Mouse (Mus musculus) left cerebral cortex, adult 18-20 months (tissue): ENCODE measurements at regions not wholly inside any gene's neighbourhood (a gene's known extent, or its start where the extent isn't known, plus 50 kb on each side); places are given as distances from the start of the nearest gene placed in this dataset.
"Not testable (repeated sequence)": the region's sequence is repeated elsewhere in the genome, so short reads cannot be mapped to it uniquely, and the experiment has no call there.

Source experiments
- DNase-seq, 2 experiments: peaks; one replicate each; pipeline ENCODE4 v3.0.0; 2021 to 2022; ENCODE audit warnings: low spot score in 2 of 2, mixed read lengths in 1 of 2

GRCm38 (mm10) chr3:98968811-98969210 is 75.8 kb upstream of the Hao2 start:
- no peak for DNase-seq

DNA sequence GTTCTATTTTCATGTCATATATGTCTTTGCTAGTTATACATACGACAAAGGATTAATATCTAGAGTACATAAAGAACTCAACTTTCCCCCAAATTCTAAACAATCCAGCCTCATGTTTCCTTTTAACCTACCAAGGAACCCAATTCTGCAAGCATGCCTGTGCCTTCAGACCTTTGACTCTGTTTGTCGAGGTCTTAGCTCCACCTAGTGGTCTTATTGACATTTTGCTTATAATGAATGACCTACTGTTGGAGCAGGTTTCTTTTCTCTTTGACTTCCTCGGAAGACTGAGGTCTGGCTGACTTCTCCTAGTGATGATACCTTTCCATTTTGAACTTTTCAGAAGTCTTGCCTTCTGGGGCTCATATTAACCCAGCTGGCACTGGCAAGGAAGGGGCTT is 82.7 kb upstream of the Hao2 start:
- DNase-seq: peak in 1 of 2 experiments; percentile 3

- no peak for DNase-seq
These were observed 89.7 kb upstream of the Hao2 start for GRCm38 (mm10) chr3:98982787-98983186.

DNA sequence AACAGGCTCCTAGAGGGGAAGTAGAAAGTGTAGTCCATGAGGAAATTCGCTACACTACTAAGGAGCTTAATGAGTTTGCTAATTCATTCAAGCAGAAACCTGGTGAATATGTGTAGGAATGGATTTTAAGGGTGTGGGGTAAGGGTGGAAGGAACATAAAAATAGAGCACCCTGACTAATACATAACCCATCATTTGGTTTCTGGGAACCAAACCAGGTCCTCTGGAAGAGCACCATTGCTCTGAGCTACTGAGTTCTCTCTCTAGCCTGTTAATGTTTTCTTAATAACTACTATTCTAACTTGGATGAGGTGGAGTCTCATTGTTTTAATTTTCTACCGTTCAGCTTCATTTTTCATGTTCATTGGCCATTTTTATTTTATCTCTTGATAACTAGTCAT is 94.2 kb upstream of the Hao2 start:
- not testable (repeated sequence) for DNase-seq

DNA sequence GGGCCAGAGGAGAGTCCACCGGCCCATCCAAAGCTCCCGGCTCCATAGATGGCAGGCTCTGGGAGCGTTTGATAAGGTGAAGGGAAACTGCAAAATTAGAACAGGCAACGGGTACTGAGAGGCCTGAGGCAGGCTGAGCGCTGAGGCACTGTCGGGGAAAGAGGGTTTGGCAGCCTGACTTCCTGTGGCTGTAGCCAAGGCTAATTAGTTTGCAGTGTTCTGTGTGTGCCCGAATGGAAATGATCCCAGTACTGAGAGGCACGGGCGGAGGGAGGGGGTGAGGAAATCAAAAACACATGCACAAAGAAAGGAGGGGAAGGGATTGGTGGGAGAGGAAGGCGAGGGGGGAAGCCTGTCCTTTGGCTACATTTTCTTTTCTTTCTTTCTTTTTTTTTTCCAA is 97.8 kb upstream of the Hao2 start:
- DNase-seq: peak; percentile 3 to 17

GRCm38 (mm10) chr3:98991276-98991675 is 98.2 kb upstream of the Hao2 start:
- no peak for DNase-seq

DNA sequence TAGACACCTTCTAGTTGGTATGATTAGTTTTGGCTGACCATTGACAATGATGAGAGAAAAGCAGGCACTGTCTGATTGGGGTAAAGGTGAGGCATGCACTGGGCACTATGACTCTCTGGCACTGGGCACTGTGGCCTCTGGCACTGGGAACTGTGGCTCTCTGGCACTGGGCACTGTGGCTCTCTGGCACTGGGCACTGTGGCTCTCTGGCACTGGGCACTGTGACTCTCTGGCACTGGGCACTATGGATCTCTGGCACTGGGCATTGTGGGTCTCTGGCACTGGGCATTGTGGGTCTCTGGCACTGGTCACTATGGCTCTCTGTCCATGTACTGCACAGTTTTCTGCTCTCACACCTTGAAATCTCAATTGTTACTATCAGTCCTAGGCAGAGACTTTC is 101.0 kb upstream of the Hao2 start:
- DNase-seq: no peak

DNA sequence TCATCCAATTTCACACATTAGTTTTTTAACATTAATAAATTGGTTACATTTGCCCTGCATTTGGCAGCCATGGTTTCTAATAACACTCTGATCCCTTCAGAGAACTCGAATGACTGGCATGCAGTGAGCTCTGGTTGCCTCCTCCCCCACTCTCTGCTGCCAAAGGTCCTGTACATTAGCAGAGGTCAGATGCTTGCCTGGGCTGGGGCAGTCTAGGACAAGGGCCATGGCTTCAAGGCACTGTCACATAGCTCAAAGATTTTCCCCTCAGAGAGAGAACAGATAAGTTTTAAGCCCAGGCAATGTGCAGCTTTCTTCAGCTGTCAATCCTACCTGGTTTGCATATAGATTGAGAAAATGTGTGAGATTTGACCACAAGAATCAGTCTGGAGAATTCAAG is 110.2 kb upstream of the Wars2 start:
- DNase-seq: no peak

- DNase-seq: no peak
These were observed 94.7 kb upstream of the Wars2 start for GRCm38 (mm10) chr3:99046190-99046589.

DNA sequence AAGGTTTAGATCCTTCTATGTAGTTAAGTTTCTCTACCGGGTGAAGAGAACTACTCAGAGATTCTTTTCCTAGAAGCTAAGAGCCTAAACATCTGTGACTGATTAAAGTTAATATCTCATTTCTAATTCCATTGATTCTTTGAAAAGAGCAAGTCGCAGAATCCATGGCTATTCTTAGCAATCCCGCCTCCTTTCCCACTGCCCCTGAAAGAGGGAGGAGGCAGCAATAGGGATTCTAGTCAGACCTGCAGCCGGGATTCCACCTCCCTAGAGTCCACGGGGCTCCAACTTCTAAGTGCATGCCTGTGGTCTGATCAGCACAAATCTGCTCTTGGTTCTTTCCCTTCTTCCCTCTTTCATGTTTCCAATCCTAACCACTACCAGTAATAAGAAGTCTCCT is 93.7 kb upstream of the Wars2 start:
- DNase-seq: no peak

- DNase-seq: no peak
These were observed 91.6 kb upstream of the Wars2 start for GRCm38 (mm10) chr3:99049305-99049704.

GRCm38 (mm10) chr3:99052176-99052575 is 88.7 kb upstream of the Wars2 start:
- DNase-seq: no peak

- no peak for DNase-seq
These were observed 73.7 kb upstream of the Wars2 start for GRCm38 (mm10) chr3:99067168-99067567.
